Mouse (Mus musculus) right cerebral cortex, postnatal 10 days (tissue): ENCODE measurements around the gene Sp8.

Experiments
- DNase-seq, 2 experiments: peaks; one replicate each; pipeline ENCODE4 v3.0.0; 2021; ENCODE audit warnings: low spot score in 2 of 2

Sp8 gene

GRCm38 (mm10) chr12:118848496-118849202, 2.5 kb downstream of the Sp8 start:
- DNase-seq, result no peak

GRCm38 (mm10) chr12:118849203-118849861, 3.2 kb downstream of the Sp8 start:
- no peak for DNase-seq

DNA sequence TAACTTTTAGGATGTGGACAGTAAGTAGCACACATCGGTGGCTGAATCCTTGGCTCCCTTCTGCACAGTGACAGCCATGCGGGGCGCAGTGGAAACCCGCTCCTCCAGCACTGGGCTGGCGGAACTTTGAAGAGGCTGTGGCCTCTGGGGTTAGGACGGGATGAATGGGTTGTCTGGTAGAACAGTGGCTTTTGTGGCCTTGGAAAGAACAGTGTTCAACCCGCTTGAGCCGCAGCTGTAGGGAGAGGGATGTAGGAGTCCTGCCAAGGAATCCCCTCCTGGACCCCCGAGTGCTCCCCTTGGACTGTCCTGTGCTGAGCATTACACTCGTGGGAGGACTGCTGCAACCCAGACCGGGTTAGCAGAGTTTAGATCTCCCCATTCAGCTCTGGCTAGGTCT, 3.9 kb downstream of the Sp8 start:
- no peak for DNase-seq

GRCm38 (mm10) chr12:118850851-118851410, 4.8 kb downstream of the Sp8 start:
- DNase-seq, result no peak

DNA sequence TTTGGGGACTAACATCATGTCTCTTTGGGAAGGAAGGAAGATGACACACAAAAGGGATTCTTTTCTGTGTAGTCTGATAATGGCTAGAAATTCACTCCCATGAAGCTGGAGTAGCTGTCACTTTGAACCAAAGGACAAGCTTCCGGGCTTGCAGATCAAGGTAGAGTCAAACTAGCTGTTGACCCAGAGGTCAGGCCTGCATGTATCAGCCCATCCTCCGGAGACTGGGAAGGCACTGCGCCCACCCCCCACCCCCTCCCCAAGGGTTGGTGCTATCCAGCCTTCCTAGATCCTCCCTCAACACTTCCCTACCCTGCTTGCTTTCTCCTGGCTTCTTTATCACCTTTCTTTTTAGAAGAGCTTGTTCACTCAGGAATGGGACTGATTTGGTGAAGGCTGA, 7.2 kb downstream of the Sp8 start:
- no peak for DNase-seq

DNA sequence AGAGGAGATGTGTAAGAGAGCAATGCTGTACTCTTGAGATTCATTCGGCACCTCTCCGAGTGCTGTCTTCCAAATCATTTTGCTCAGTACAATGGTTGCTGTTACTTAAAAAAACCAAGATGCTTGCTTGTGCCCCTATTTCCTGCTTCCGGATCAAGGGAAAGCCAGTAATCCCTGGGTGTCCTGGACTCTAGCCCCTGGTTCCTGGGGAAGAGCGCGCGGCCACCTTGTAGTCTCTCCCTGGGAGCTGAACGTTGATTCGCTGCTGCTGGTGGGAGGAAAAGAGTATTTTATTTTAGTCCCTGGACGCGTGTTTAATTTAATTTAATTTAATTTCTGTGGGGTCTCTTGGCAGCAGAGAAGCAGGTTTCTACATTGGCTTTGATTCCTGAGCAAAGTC, 8.3 kb downstream of the Sp8 start:
- DNase-seq, result no peak

- peak; percentile 59 to 71 for DNase-seq
Observed at GRCm38 (mm10) chr12:118854831-118855453, 8.8 kb downstream of the Sp8 start.

DNA sequence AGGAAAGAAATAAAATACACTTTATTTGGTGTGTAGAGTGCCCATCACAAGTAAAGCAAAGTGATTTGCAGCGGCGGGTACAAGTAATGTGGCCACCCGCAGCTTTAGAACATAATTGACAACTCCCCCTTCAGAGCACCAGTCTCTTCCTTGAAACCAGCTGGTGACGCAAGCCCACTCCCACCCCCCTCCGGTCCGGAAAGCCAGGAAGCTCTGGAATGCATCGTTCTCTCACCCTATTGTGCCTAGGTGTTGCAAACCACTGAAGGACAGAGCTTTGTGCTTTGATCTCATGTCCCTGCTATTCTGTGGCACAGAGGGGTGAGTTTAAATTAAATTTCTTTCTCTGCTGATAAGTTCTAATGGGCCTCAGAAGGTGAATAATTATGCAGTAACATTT, 10.0 kb downstream of the Sp8 start:
- DNase-seq, result no peak

DNA sequence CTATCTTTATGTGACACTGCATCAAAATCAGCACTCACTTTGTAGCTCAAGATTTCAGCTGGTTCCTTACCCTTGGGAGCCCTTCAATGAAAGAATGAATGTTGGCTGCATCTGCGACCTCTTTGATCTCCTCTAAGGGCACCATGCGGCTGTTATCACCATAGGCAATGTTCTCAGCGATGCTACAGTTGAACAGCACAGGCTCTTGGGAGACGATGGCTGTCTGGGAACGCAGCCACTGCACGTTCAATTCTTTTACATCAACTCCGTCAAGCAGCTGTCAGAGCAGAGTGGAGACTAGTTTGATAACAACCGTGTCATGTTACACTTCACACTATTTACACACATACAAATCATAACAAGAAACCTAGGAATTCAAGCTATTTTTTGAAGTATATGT, 26.5 kb downstream of the Sp8 start:
- DNase-seq, result no peak

GRCm38 (mm10) chr12:118882790-118883189, 36.7 kb downstream of the Sp8 start:
- DNase-seq, result no peak

DNA sequence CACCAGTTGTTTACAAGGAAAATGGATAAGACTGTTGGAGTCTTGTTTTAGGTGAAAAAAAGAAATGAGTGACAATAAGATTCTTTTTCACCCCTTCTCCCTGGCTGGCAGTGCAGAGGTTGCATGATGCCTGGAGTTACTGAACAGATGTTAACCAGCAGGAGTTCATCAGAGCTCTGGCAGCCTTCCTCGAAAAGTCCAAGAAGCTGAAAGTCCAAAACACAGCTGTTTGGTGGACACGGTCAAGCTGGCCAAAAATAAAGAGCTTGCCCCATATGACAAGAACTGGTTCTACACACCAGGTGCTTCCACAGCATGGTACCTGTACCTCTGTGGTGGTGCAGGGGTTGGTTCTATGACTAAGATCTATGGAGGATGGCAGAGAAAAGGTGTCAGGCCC, 41.8 kb downstream of the Sp8 start:
- no peak for DNase-seq
